Mouse (Mus musculus) frontal cortex, postnatal 10 days (tissue): ENCODE data around the gene Rab2b.
A peak's percentile ranks its signal among the peaks of the same experiment; 100 is the strongest.

Source experiments
- DNase-seq, 2 experiments: peaks; one replicate each; pipeline ENCODE4 v3.0.0; 2022; ENCODE audit warnings: low spot score in 2 of 2, mixed read lengths in 1 of 2

Gene Rab2b

DNA sequence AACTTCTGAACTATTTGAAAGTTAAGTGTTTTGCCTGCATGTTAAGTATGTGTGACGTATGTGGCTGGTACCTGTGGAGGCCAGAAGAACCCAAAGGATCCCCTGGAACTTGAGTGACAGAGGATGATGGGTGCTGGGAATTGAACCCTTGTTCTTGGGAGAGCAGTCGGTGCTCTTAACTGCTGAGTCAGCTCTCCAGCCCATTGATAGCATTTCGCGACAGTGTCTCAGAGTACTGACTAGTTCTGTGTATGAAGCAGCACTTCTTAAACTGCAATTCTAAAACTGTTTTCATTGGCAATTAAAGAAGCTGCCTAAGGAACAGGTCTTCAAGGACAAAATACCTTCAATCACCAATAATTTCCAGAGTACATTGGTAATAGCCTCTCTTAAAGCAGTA, 2.1 kb downstream of the Rab2b start:
- DNase-seq, result no peak

- DNase-seq, result no peak
Measured at GRCm38 (mm10) chr14:52272781-52273180, 6.6 kb downstream of the Rab2b start.

GRCm38 (mm10) chr14:52257484-52258213, 21.7 kb downstream of the Rab2b start, which contains the start of gene Chd8:
Gene Chd8 (minus strand): TSS chr14:52257780.
- DNase-seq, result peak; percentile 97

- no peak for DNase-seq
Measured at GRCm38 (mm10) chr14:52256311-52257175, 22.8 kb downstream of the Rab2b start.

GRCm38 (mm10) chr14:52246129-52246528, 33.2 kb downstream of the Rab2b start:
- no peak for DNase-seq

DNA sequence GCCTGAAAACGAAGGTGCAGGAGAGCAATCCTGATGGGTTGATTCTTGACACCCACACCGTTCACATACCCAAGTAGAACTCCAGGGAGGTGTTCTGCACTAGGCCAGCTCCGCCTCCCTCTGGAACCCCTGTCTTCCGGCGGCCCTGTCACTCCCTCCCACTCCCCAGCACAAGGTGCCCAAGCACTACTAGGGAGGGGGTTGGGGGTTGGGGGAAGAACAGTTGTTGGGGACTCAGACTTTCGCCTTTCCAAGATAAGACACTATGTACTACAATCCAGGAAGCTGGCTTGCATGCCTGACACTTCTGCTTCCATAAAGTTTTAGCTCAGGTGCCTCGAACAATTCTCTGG, 34.7 kb downstream of the Rab2b start:
- no peak for DNase-seq

DNA sequence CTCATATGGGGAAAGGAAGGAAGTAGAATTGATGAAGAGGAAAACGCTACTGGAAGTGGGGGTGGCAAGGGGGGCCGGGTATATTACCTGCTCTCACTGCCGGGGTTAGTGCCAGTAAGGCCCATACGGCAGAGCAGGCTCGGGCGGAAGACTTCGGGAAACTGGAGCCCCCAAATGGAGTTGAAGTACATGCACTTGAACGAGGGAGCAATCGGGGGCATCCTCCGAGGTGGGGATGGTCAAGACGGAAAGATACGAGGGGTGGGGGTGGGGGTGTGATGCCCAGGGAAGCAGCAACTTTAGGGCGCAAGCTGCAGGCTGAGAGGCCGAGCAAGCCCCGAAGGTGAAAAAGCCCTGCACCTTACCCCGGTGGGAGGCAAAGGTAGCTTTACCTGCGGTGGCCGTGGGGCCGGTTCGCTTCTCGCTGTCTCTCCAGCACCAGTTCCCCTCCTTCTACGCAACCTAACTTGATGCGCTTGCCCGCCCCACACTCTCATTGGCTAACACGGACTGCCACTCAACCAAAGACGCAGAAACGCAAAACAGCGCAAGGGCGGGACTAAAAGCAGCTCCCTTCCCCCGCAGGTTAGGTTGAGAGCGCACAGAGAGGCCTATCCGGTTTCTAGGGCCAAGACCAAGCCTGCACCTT, 35.2 kb downstream of the Rab2b start:
- DNase-seq, result peak; percentile 96 to 97

DNA sequence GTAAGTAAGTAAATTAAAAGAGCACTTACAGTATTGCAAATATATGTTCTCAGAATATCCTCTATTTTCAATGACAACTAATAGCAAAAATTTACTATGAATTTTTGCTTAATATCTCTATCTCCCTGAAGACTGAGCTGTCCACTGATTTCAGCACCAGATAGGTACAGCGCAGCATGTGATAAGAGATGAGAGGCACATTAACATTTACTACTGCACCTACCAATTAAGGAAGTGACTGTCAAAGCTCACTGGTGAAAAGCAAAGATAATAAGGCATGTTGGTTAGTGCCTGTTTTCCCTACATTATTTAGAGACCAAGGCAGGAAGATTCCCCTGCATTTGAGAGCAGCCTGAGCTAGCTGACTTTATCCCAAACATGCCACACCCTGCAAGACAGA, 43.1 kb downstream of the Rab2b start:
- DNase-seq, result no peak

GRCm38 (mm10) chr14:52235165-52235564, 44.2 kb downstream of the Rab2b start:
- DNase-seq, result no peak

DNA sequence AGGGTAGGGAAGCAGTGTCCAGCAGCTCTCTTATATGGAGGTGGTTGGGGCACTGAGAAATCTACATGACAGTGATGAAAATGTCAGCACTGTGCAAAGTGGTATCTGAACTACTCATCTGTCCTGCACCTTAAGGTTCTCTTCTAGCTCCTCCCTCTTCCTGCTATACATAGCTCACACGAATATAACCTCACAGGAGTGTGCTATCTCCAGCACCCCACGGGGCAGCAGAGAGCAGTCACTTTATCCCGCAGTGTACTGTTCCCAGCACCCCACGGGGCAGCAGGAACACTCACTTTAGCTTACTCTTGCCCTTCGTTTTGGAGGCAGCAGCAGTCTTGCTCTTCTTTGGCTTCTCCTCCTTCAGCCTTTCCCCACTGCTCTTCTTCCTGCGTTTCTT, 47.1 kb downstream of the Rab2b start:
- no peak for DNase-seq

DNA sequence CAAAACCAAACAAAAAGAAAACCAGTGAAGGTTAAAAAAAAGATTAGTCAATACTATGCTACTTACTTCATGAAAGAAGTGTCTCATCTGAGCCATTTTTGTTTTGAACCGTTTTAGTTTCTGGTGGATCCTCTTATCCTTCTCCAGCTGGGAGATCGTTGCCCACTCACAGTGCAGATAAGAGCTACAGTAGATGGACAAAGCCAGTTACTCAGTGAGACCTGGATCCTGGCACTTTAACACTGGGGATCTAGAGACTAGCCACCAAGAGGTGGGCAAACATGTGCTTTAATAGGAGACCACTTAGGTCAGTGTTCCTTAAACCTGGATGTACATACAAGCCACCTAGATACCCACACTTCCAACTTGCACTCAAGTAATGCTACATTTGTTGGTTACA, 53.4 kb downstream of the Rab2b start:
- no peak for DNase-seq

DNA sequence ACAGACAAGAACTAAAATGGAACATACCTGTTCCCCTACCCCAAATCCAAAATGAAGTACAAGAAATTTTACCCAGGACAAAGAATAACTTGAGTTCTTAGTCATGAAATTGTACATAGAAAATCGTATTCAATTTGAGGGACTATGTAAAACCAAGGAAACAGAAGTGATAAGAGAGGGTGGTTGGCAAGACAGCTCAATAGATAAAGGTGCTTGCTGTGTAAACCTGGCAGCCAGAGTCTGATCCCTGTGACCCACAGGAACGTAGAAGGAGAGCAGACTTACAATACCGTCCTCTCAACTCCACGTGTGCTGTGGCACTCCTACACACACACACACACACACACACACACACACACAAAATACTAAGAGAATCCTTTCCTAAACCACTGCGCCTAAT, 62.1 kb downstream of the Rab2b start:
- no peak for DNase-seq
